Comparison of ENCODE assay signal across 1 mouse cellular context in the genomic region with DNA sequence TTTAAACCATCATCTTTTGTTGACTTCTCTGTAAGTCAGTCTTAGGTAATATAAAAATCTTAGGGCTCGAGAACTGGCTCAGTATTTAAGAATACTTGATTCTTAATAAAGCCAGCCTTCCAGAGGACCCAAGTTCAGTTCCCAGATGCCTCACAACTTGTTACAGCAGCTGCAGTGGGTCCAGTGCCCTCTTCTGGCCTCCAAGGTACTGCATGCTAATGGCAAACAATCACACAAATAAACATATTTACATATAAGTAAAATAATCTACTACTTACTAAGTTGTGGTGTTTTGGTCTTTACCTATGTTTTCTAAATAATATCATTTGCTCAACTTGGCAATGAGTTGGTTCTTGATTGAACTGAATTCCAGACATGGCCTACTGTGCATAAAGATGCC.
TF ChIP-seq lines count a peak whose summit lies in the region.

No protein-coding gene starts in this region.

TF ChIP-seq in MEL, 35 proteins besides CTCF, POLR2A, EP300 and RAD21 (continued from another document):
- no peak for TF ChIP-seq BHLHE40 (IDR thresholded peaks at IDR 0.05; ENCODE audit: borderline replicate concordance, low read depth, low read length)
- no peak for TF ChIP-seq MYC (IDR thresholded peaks at IDR 0.05; ENCODE audit: low read depth, low read length)
